Mouse (Mus musculus): ENCODE measurements around the gene Ung.

DNA sequence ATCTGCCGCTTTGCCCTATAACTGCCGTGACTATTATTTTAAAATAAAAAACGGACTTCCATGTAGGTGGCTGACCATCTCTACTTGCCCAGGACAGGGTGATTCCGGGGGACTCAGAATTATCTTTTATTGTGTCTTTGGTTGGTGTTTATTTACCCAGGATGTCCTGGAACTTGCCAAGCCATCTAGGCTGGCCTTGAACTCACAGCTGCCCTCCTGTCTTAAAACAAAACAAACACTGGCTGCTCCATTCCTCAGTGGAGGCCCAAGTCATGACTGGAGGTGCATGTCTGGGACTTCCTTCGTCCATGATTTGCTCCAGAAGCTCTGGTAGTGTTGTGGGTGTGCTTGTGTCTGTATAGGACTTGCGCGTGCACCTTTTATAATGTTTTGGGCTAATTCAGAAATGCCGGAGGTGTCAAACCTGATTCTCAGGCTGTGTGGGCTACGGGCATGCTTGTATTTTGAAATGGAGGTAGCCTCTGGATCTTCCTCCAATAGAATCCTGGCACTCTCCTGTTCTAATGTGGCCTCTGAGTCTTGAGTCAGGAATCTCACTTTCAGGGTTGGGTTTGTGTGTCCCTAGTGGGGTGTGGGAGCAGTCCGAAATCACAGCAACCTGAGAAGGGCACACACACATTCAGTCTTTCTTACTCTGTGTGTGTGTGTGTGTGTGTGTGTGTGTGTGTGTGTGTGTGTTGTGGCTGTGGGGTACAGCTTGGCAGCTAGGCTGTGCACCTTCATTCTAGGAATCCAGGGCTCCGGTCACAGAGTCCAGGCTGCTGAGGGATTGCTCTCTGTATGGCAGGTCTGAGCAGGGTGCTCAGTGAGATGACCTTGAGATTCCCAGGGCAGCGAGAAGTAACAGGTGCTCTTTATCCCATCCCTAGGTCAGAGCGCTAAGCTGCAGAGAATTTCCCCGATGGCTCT lies 17.1 kb downstream of the Ung start:
- TF ChIP-seq CTCF (IDR thresholded peaks at IDR 0.05; ENCODE audit: low read depth) (no peak), EP300 (IDR thresholded peaks at IDR 0.05; ENCODE audit: low read depth) (no peak)

Data from liver, embryonic 14.5 days (tissue).